Mouse (Mus musculus): Measurements from ENCODE around the gene Uap1.

- TF ChIP-seq EP300 (IDR thresholded peaks at IDR 0.05; ENCODE audit: low read depth) (no peak), CTCF (IDR thresholded peaks at IDR 0.05; ENCODE audit: low read depth) (no peak)
Measured at GRCm38 (mm10) chr1:170124644-170125043, 50.1 kb downstream of the Uap1 start.
